Mouse (Mus musculus) layer of hippocampus, adult 2 months (tissue): ENCODE results near the gene Lcn12. TPM values are rescaled to one million over a fixed set of nuclear protein-coding genes. Genes with fewer than 3 reads are reported as not detected.

Experiments
- DNase-seq, 2 experiments: peaks; one replicate each; pipeline ENCODE4 v3.0.0; 2022; ENCODE audit warnings: low spot score in 2 of 2
- H3K27ac ChIP-seq: fragments of 200-600 bp; 2 replicates; pipeline ENCODE4 v1.8.1; 2022
- H3K4me3 ChIP-seq: fragments of 200-600 bp; 2 replicates; pipeline ENCODE4 v1.8.1; 2022; ENCODE audit warnings: mild to moderate bottlenecking
- CTCF ChIP-seq: fragments of 200-600 bp; conservative IDR thresholded peaks from 2 replicates; pipeline ENCODE4 v1.8.1; 2022; ENCODE audit warnings: antibody characterized with exemption, mild to moderate bottlenecking, moderate library complexity
- long read RNA-seq, 2 experiments: library from polyadenylated mRNA; stranded (forward); transcript quantifications; one replicate each; pipeline ENCODE4 v2.0.0; 2021; ENCODE audit warnings: borderline mapping rate in 2 of 2
- total RNA-seq, 2 experiments: library from RNA; stranded (reverse); gene quantifications; 2 replicates each; pipeline ENCODE4 v1.2.3; 2021

Gene Lcn12
- total RNA-seq = not detected
- long read RNA-seq, experiment 1 = 0 reads
- long read RNA-seq, experiment 2 = 0 reads

DNA sequence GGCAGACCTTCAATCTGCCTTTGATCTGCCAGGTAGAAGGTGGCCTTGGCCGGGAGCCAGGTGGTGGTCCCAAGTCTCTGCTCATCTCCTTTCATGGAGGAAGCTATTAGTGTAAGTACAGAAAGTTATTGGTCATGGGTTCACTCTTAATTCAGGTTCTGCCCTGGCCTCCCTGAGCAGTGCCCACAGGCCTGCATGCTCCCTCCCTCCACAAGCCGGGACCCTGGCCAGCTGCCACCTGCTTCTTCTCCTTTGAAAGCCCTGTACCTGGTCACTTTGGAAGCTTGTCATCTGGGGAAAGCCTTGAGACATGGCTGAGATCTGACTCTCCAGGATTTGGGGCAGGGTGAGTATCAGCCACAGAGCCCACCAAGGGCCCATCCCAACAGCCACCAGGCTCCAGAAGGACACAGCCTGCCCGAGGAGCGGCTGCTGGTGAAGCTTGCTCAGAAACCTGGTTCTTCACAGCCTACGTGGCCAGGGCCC lies at the start of gene Lcn12:
Gene Lcn12, minus strand, starts transcription at position 436 of the 486 bp plus-strand sequence.
- TF ChIP-seq CTCF = no peak
- no peak within 1 kb of the TSS for H3K27ac ChIP-seq
- H3K4me3 ChIP-seq = no peak within 1 kb of the TSS
- DNase-seq = no peak

DNA sequence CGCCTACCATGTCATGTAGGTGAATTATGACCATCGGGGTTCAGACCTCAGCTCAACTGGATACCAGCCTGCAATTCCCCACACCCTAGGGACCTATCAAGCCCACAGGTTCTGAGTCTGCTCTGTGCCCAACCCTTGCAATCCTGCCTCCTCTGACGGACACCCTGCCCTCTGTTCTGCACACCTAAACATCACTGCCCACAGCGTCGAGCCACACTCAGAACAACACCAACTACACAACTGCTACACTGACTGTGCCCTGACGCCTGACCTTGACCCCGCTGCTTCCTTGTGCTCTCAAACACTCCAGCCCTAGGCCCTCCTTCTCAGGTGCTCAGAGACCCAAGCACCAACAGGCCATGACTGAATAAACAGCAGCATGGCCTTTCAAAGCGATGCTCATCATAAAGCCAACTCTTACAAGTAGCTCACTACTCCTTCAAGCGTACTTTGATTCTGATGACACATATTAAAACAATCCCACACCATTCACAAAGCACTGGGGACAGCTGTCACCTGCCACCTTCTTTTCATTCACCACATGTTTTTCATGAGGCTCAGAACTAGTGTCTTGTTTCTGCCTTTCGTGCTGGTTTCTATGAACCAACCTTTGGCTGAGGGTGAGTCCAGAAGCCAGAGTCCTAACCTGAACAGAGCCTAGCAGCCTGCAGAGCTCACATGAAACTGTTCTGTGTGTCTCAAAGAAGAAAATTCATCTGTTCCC lies 48.1 kb upstream of the Lcn12 start:
- TF ChIP-seq CTCF = no peak
- Histone ChIP-seq H3K27ac (no peak overlapping the region), H3K4me3 (no peak overlapping the region)
- DNase-seq = no peak

DNA sequence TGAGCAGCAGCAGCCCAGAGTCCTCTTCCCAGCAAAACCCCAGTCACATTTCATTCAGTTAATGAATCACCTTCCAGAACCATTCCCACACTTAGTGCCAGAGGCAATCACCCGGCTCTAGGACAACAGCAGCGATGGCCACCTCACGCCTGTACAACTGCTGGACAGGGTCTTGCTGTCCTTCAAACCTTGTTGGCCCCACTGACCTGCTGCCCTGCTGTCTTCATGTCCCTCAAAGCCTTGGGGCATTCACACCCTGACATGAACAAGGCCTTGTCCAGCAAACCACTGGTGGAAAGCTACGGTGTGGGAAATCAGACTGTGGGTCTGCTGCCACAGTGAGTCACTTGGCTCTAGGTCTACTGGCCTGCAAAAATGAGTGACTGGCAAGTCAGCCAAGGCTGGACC lies 46.8 kb upstream of the Lcn12 start:
- no peak overlapping the region for H3K27ac ChIP-seq
- no peak for DNase-seq
- no peak overlapping the region for H3K4me3 ChIP-seq
- TF ChIP-seq CTCF = no peak

DNA sequence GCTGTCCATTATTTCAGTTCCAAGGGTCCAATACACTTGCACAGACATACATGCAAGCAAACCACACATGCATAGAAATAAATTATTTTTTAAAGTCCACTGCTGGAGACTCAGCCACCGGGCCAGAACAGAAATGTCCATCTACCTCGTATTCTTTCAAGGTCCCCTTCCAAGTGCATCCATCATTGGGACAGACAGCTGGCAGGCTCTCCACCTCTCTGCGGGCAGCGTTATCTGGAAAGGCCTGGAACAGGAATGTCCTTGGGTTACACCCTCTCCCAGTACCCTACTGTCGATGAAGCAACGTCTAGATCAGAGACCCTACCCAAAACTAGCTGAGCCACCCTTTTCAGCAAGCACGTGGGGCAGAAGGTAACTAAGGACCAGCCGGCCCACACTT lies 42.8 kb upstream of the Lcn12 start:
- no peak for TF ChIP-seq CTCF
- DNase-seq = no peak
- Histone ChIP-seq H3K4me3 (no peak overlapping the region), H3K27ac (no peak overlapping the region)

DNA sequence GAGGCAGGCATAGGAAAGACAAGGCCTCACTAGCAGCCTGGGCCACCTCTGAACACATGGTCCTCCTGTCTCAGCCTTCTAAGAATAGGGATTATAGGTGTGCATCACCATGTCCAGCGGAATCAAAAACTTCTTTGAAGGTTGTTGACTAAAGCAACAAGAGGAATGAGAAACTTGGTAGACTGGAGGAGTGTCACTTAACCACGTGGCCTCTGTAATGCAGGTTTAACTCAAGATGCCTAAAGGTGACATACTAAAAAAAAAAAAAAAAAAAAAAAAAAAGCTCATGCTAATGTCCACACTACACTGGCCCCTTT lies 41.1 kb upstream of the Lcn12 start:
- TF ChIP-seq CTCF = no peak
- Histone ChIP-seq H3K4me3 (no peak overlapping the region), H3K27ac (no peak overlapping the region)
- DNase-seq = no peak

DNA sequence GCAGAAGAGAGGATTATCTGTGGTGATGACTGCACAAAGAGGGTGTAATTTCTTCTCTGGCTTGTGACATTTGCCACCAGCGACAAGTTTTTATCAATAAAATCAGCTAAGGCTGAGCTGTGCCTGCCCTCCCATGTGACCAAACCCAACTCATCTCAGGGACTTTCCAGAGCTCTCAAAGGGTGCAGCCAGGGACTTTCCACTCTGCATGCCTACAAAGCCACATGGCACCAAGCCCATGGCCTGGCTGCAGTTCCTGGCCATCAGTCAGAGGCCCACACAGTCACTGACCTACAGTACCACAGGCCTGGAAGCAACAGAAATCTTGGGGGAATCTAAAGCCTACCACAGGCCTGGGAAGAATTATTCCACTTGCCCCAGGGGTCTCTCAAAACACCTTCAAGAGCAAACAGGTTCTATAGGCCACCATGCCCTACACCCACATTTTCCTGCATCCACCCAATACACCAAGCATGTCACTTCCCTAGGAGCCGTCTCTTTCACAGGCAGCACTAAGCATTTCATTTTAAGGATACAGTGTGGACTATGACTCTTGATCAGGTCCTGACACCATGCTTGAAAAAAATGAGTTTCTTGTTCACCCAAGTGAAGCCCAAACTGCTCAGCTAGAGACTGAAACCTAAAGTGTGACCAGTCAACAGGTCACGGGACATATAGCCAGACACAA lies 40.6 kb upstream of the Lcn12 start:
- Histone ChIP-seq H3K4me3 (no peak overlapping the region), H3K27ac (peak overlapping the region; percentile 19; the same call in 1 of the 2 replicates)
- TF ChIP-seq CTCF = no peak
- DNase-seq = peak in 1 of 2 experiments; percentile 41

DNA sequence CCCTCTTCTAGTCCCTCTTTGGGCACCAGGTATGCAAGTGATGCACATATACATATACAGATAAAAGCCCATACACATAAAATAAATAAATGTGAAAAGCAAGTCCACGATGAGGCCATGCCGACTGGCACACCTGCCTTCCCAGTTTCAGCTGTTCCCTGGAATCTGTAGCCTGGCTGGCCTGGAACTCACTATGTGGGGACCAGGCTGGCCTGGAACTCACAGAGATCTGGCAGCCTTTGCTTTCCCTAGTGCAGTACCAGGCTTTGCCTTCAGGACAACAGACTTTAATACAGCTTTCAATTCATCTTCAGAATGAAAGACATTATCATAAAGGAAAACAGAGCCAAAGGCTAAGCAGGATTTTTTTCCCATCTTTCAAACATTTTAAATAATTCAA lies 40.0 kb upstream of the Lcn12 start:
- Histone ChIP-seq H3K27ac (peak overlapping the region; percentile 23; the same call in 1 of the 2 replicates), H3K4me3 (no peak overlapping the region)
- no peak for DNase-seq
- TF ChIP-seq CTCF = peak; percentile 35; the same call in 1 of the 2 replicates

DNA sequence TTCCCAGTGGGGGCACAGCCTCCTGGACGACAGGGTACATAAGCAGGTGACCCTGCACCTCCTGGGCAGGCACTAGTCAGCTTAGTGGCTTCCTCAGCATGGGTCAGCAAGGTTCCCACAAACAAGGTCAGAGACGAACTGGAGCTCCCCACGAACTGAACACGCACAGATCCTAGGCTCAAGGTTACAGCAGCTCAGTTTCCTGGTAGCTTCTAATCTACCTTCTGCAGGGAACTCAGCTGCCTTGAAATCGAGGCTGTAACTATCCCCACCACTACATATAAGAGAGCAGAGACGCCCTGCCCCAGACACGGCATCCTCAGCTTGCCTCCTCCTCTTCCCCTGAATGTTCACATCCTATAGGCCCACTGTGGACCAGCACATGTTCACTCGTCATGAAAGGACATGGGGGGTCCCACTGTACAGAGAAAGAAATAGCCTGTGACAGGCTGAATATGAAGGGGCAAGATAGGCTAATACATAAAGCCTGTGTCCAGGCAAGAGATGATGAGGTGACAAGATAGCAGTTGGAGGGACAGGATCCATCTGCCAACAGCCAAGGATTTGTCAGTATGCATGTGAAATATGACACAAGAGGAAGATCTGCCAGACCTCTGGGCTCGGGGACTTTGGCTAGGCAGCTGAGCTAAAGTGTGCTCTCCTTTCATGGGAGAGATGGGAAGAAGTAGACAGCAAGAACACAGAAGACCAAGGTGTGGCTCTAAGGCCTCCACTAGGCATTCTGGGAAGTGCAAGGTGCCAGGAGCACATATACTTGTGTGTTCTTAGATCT lies 33.0 kb upstream of the Lcn12 start:
- Histone ChIP-seq H3K27ac (no peak overlapping the region), H3K4me3 (no peak overlapping the region)
- DNase-seq = no peak
- no peak for TF ChIP-seq CTCF

DNA sequence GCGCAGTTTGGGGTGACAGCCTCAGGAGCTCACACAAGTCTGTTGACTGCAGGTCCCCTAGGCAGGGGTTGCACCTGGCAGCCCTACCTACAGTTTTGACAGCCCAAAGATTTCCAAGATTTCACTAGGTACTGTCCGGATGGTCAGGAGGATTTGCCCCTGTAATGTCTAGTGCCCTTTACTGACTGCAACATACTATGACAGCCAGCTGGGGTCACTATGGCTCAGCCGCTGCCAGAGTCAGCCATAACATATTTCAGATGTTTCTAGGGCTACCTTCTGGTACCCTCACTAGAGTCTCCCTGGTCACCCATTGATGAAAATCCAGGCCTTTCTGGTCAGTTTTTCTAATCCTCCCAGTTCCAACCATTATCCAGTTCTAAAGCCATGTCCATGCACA lies 16.2 kb upstream of the Lcn12 start:
- Histone ChIP-seq H3K27ac (no peak overlapping the region), H3K4me3 (no peak overlapping the region)
- DNase-seq = no peak
- peak; percentile 56 for TF ChIP-seq CTCF

DNA sequence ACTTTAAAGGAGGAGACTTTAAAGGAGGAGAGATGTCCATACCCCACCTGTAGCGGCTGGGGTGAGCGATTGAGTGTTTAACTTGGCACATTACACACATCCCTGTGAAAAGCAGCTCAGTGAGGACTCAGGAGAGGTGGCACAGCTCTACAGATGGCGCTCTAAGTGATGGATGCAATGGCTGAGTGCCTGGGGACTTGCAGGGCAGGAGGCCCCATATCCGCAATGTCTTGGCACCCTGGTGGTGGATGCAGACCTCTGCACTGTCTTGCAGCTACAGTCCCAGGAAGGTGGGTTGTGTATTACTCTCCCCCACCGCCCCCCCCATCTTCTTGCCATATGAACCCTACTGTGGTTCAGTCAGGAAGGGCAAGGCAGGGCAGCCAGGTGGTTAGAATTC lies 13.3 kb upstream of the Lcn12 start:
- no peak overlapping the region for H3K4me3 ChIP-seq
- no peak overlapping the region for H3K27ac ChIP-seq
- no peak for DNase-seq
- TF ChIP-seq CTCF = peak; percentile 49

DNA sequence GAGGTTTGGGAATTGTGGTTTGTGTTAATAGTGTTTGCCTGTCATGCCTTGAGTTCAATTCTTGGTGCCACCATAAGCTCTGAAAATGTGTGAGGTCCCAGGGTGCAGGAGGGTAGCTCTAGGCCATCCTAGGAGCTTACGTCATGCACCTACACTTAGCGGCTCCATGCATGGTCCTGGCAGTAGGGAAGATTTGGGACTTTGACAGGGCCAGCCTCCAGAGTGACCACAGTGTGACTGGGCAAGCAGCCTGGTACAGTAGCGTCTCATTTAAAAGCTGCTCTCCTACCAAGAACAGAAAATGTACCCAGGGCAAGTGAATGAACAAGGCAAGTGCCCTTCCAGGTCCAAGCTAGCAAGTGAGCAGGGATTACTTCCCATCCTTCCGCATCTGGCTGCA lies 12.1 kb upstream of the Lcn12 start:
- H3K27ac ChIP-seq = no peak overlapping the region
- no peak for DNase-seq
- no peak for TF ChIP-seq CTCF

DNA sequence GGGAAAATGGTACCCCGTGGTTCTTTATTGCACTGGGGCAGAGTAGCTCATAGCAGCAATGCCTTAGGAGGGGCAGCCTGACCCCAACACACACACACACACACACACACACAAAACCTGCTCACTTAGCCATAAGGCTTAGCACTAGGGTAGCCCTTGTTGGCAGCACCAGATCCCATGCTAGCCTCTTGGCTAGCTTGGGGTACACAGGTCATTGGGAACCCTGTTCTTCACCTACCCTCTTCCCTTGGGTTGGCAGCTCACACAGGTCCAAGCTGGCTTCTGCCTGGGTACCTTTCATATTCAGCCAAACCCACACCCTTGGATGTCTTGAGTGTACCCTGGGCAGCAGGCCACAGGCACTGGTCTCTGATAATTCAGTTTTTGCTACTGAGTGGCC lies 11.3 kb upstream of the Lcn12 start:
- Histone ChIP-seq H3K27ac (no peak overlapping the region), H3K4me3 (no peak overlapping the region)
- TF ChIP-seq CTCF = no peak
- no peak for DNase-seq

More for the DNA sequence above, 12.1 kb upstream of the Lcn12 start:
- no peak overlapping the region for H3K4me3 ChIP-seq

DNA sequence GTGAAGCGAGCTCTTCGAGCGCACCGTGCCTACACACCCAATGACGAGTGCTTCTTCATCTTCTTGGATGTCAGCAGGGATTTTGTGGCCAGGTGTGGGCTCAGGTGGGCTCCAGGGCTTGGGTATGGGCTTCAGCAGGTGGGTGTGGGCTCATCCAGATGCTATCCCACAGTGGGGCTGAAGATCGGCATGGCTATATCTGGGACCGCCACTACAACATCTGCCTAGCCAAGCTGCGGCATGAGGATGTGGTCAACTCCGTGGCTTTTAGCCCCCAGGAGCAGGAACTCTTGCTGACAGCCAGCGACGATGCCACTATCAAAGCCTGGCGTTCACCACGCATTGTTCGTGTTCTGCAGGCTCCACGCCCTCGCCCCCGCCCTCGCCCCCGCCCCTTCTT lies 10.8 kb upstream of the Lcn12 start:
- DNase-seq = no peak
- TF ChIP-seq CTCF = no peak
- Histone ChIP-seq H3K4me3 (no peak overlapping the region), H3K27ac (no peak overlapping the region)
